Comparison of ENCODE assay signal across 9 mouse cellular contexts in the genomic region with DNA sequence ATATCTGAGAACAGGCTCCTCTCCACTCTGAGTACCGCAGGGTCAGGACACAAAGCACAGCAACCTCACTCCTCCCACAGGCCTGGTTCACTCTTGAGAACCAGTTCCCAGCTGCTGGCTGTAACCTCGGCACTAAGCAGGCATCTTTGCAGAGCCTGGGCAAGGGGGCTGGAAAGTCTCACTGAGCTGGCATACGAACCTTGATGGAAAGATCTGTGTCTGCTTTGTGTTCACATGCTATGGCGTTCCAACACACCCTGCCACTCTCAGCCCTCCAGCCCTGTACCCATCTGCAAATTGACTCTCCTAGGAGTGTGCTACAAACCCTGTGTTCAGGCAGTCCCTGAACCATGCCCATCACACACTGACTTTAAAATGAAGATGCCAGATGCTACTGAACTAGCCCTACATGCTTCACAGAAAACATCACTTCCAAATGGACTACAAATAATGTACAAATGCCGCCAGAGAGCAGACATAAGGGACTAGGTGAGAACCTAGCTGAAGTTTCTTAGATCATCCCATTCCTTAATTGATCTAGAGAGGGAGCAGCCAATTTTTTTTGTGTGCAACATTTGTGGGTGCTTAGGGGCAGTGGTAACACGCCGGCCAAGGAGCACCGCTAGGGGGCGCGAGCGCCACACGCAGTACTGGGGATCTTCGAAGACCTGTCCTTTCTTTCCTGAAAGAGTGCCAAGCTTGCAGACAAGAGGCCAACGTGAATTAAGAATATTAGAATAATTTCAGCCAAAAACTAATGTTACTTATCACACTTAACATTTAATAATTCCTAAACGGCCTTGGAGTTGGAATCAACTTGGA. TPM values are rescaled to one million over a fixed set of nuclear protein-coding genes. Genes with fewer than 3 reads are reported as not detected.
DNase-seq lines count a peak whose midpoint lies in the region; ATAC-seq and TF ChIP-seq lines count a peak whose summit lies in the region.
"Had no signal": no experiment of that assay in that cellular context is flagged by ENCODE, and none has a peak within 500 bp of the region (broad histone marks: within the 10 kb centered on the region; RNA-seq: fewer than 3 reads in every experiment).

No protein-coding gene starts in this region.

- H3K9ac ChIP-seq in forebrain, embryonic 15.5 days (replicated peaks): no peak overlapping the region

- H3K9me3 ChIP-seq in G1E (replicated peaks): no peaks in the 10 kb centered on the region
- no peaks in the 10 kb centered on the region for H3K9me3 ChIP-seq in forebrain, embryonic 15.5 days

- peaks cover 27% of the 10 kb centered on the region for H3K27me3 ChIP-seq in G1E (ENCODE audit: insufficient read depth, low read length)
- 0 out of 2 replicates have a peak, but pooled peaks cover 4% of the 10 kb centered on the region for H3K27me3 ChIP-seq in forebrain, embryonic 15.5 days

- no peaks in the 10 kb centered on the region; the same call in 1 of the 2 replicates for H3K4me1 ChIP-seq in G1E (ENCODE audit: insufficient read depth, low read depth, low read length)
- H3K4me1 ChIP-seq in brown adipose tissue, adult 24 weeks (ENCODE audit: control insufficient read depth, insufficient read depth, insufficient read length, low read length): peaks cover 15% of the 10 kb centered on the region
- no peaks in the 10 kb centered on the region for H3K4me1 ChIP-seq in forebrain, embryonic 15.5 days

- H3K36me3 ChIP-seq in G1E (replicated peaks): no peaks in the 10 kb centered on the region
- H3K36me3 ChIP-seq in forebrain, embryonic 15.5 days: no peaks in the 10 kb centered on the region

- H3K27ac ChIP-seq in brown adipose tissue, adult 24 weeks (replicated peaks; ENCODE audit: low read depth, low read length): peak overlapping the region; percentile 90
- H3K27ac ChIP-seq in forebrain, embryonic 15.5 days (replicated peaks): no peak overlapping the region
- H3K27ac ChIP-seq: macrophage had no signal

- DNase-seq in G1E (ENCODE audit: low spot score): peak; percentile 47
- DNase-seq in layer of hippocampus, postnatal 36 days: peak; percentile 46 to 69
- peak; percentile 40 to 71 for DNase-seq in spleen, adult 18-20 months

- peak; percentile 88 for TF ChIP-seq CTCF in G1E (IDR thresholded peaks at IDR 0.05; ENCODE audit: low read depth, low read length)

- no peak overlapping the region for H3K4me3 ChIP-seq in G1E (ENCODE audit: low read depth, low read length)
- no peak overlapping the region for H3K4me3 ChIP-seq in brown adipose tissue, adult 24 weeks (ENCODE audit: insufficient read depth, low read depth, low read length)
- no peak overlapping the region for H3K4me3 ChIP-seq in forebrain, embryonic 15.5 days

- no peak overlapping the region for H3K4me2 ChIP-seq in forebrain, embryonic 15.5 days (replicated peaks)

- 0 out of 2 replicates have a peak, but pooled peaks have one; percentile 34 for ATAC-seq in G1E (ENCODE audit: extremely low read depth, insufficient number of reproducible peaks, low FRiP score, poor library complexity, severe bottlenecking)
- ATAC-seq in forebrain, embryonic 15.5 days (replicated peaks): 0 out of 2 replicates have a peak, but pooled peaks have one; percentile 46
- peak; percentile 34 to 78; a peak in 3 of 4 replicates for ATAC-seq in hematopoietic stem cell, adult 5-6 weeks (replicated peaks in 1 of 2; ENCODE audit: insufficient read depth in 1 of 2, low FRiP score in 2 of 2, low TSS enrichment in 1 of 2, low read depth in 1 of 2, poor library complexity in 2 of 2, severe bottlenecking in 2 of 2)
- peak; percentile 93 for ATAC-seq in megakaryocyte progenitor cell, adult 5-6 weeks (replicated peaks; ENCODE audit: poor library complexity)
- ATAC-seq in erythroblast, adult 5-6 weeks (replicated peaks; ENCODE audit: low FRiP score, poor library complexity, severe bottlenecking): no peak; the same call in 1 of the 2 replicates

- WGBS in forebrain, embryonic 15.5 days: 23% methylated on average over 15 of the region's 15 CpGs

RNA-seq across cellular contexts. Expression of a gene that starts 11.0 kb away (rescaled TPM):
- total RNA-seq in G1E (2014; fragmentation: Nextera tagmentation) (10.0 and 10.5 TPM in 2 replicates), G1E (2017) (10.0 TPM in 2 replicates)
- polyA plus RNA-seq in G1E (2012): 1.7 and 2.4 TPM in 2 replicates
- polyA plus RNA-seq in brown adipose tissue, adult 24 weeks (2012; ENCODE audit: insufficient read depth, insufficient read length, missing spikeins): 4.3 and 5.7 TPM in 2 replicates
- polyA plus RNA-seq in forebrain, embryonic 15.5 days (2015; fragmentation: Nextera tagmentation; extraction: Ambion mirVana): 25.7 and 26.3 TPM in 2 replicates
- 5.3 and 6.2 TPM in 2 replicates for total RNA-seq in hematopoietic stem cell, adult 5-6 weeks (2017)
- 10 to 100 TPM; 27.1 to 31.8 TPM for total RNA-seq in layer of hippocampus, postnatal 36 days (2021)
- total RNA-seq in megakaryocyte progenitor cell, adult 5-6 weeks (2015): 2.2 TPM in 2 replicates
- total RNA-seq in megakaryocyte progenitor cell, adult 5-6 weeks (2017): 4.4 and 5.1 TPM in 2 replicates
- 0.58 TPM in 1 of 2 replicates, not detected in the other for total RNA-seq in erythroblast, adult 5-6 weeks (2015; ENCODE audit: low replicate concordance)
- 0.70 and 2.1 TPM in 2 replicates for total RNA-seq in erythroblast, adult 5-6 weeks (2017; ENCODE audit: low replicate concordance)

RNA-seq across cellular contexts. Expression of a gene that starts 45.3 kb away (rescaled TPM):
- total RNA-seq in G1E (2014; fragmentation: Nextera tagmentation): 26.2 and 26.6 TPM in 2 replicates
- 22.0 and 26.3 TPM in 2 replicates for total RNA-seq in G1E (2017)
- polyA plus RNA-seq in G1E (2012): 12.1 and 14.9 TPM in 2 replicates
- polyA plus RNA-seq in brown adipose tissue, adult 24 weeks (2012; ENCODE audit: insufficient read depth, insufficient read length, missing spikeins): 4.0 and 11.7 TPM in 2 replicates
- polyA plus RNA-seq in forebrain, embryonic 15.5 days (2015; fragmentation: Nextera tagmentation; extraction: Ambion mirVana): 20.5 and 20.6 TPM in 2 replicates
- 10.4 and 13.0 TPM in 2 replicates for total RNA-seq in hematopoietic stem cell, adult 5-6 weeks (2017)
- 10 to 100 TPM; 20.5 to 23.7 TPM for total RNA-seq in layer of hippocampus, postnatal 36 days (2021)
- total RNA-seq in megakaryocyte progenitor cell, adult 5-6 weeks (2015): 19.6 and 22.0 TPM in 2 replicates
- 16.7 and 25.4 TPM in 2 replicates for total RNA-seq in megakaryocyte progenitor cell, adult 5-6 weeks (2017)
- 0.77 and 5.2 TPM in 2 replicates for total RNA-seq in erythroblast, adult 5-6 weeks (2015; ENCODE audit: low replicate concordance)
- 3.0 and 7.2 TPM in 2 replicates for total RNA-seq in erythroblast, adult 5-6 weeks (2017; ENCODE audit: low replicate concordance)
